In genomic region chr14:13041741-13042140, GRCm38 (mm10) we compare ENCODE assay signal across 19 mouse cellular contexts.
"Had no signal": no experiment of that assay in that cellular context is flagged by ENCODE, and none has a peak within 500 bp of the region (broad histone marks: within the 10 kb centered on the region; RNA-seq: fewer than 3 reads in every experiment).

No protein-coding gene starts in this region.

- H3K4me3 ChIP-seq: layer of hippocampus, adult 2 months; limb, embryonic 12.5 days; limb, embryonic 15.5 days; liver, embryonic 12.5 days; liver, embryonic 15.5 days; stomach, embryonic 15.5 days had no signal

- H3K4me2 ChIP-seq: limb, embryonic 12.5 days; limb, embryonic 15.5 days; liver, embryonic 12.5 days; liver, embryonic 15.5 days; midbrain, embryonic 11.5 days; stomach, embryonic 15.5 days had no signal

- H3K9ac ChIP-seq: limb, embryonic 12.5 days; limb, embryonic 15.5 days; liver, embryonic 12.5 days; liver, embryonic 15.5 days; stomach, embryonic 15.5 days had no signal

- H3K27me3 ChIP-seq: limb, embryonic 12.5 days; limb, embryonic 15.5 days; liver, embryonic 12.5 days; liver, embryonic 15.5 days; stomach, embryonic 15.5 days had no signal

- ATAC-seq: liver, embryonic 12.5 days had no signal

- H3K9me3 ChIP-seq: limb, embryonic 15.5 days; liver, embryonic 12.5 days; liver, embryonic 15.5 days; stomach, embryonic 15.5 days had no signal

- H3K27ac ChIP-seq: layer of hippocampus, adult 2 months; limb, embryonic 12.5 days; liver, embryonic 12.5 days; liver, embryonic 15.5 days; stomach, embryonic 15.5 days had no signal

- H3K4me1 ChIP-seq: limb, embryonic 12.5 days; limb, embryonic 15.5 days; liver, embryonic 12.5 days; liver, embryonic 15.5 days; stomach, embryonic 15.5 days had no signal

- H3K36me3 ChIP-seq: limb, embryonic 12.5 days; limb, embryonic 15.5 days; liver, embryonic 12.5 days; liver, embryonic 15.5 days; stomach, embryonic 15.5 days had no signal

- DNase-seq: kidney, adult 11 months; kidney, adult 9 months; kidney, postnatal 14 days; kidney, postnatal 4 days; layer of hippocampus, adult 9-11 months; lung, adult 2 months; lung, postnatal 14 days; lung, postnatal 4 days; midbrain, embryonic 14.5 days; right cerebral cortex, postnatal 25 days; spleen, adult 18-20 months; thymus, postnatal 25 days had no signal
